Mouse (Mus musculus): Measurements from ENCODE around the gene Atg9a. TPM values are rescaled to one million over a fixed set of nuclear protein-coding genes. Genes with fewer than 3 reads are reported as not detected.
"Not testable (repeated sequence)": the region's sequence is repeated elsewhere in the genome, so short reads cannot be mapped to it uniquely, and the experiment has no call there.

Gene Atg9a
- 22.0 and 24.1 TPM in 2 replicates for polyA plus RNA-seq (2016; fragmentation: Nextera tagmentation; extraction: Ambion mirVana)

- Histone ChIP-seq H3K27me3 (no peaks in the 10 kb centered on the region), H3K9me3 (no peaks in the 10 kb centered on the region), H3K36me3 (peaks cover 43% of the 10 kb centered on the region), H3K27ac (peak within 1 kb of the TSS; percentile 93), H3K4me2 (peak within 1 kb of the TSS; percentile 92), H3K4me1 (replicated peaks) (peaks cover 17% of the 10 kb centered on the region), H3K4me3 (replicated peaks) (peak within 1 kb of the TSS; percentile 81), H3K9ac (replicated peaks) (peak within 1 kb of the TSS; percentile 83)
- under 1% methylated on average over 56 of the region's 56 CpGs for WGBS
- peak; percentile 98 for ATAC-seq (ENCODE audit: insufficient number of reproducible peaks, insufficient read depth, low FRiP score, low TSS enrichment, low read depth)
Observed at GRCm38 (mm10) chr1:75191622-75192402, at the start of gene Atg9a, which contains the start of gene Ankzf1. TSS of gene Atg9a (minus strand) at chr1:75192196. TSS of gene Ankzf1 (plus strand) at chr1:75192151.

- ATAC-seq (ENCODE audit: insufficient number of reproducible peaks, insufficient read depth, low FRiP score, low TSS enrichment, low read depth) = no peak
- Histone ChIP-seq H3K9me3 (no peaks in the 10 kb centered on the region), H3K4me2 (no peak overlapping the region), H3K27me3 (no peaks in the 10 kb centered on the region), H3K9ac (replicated peaks) (no peak overlapping the region), H3K36me3 (peaks cover 41% of the 10 kb centered on the region; the same call in 1 of the 2 replicates), H3K4me1 (replicated peaks) (peaks cover 23% of the 10 kb centered on the region), H3K4me3 (replicated peaks) (no peak overlapping the region), H3K27ac (peak overlapping the region; percentile 50)
- WGBS = 56% methylated on average over 10 of the region's 10 CpGs
Observed at GRCm38 (mm10) chr1:75239591-75239990, 47.6 kb upstream of the Atg9a start.

DNA sequence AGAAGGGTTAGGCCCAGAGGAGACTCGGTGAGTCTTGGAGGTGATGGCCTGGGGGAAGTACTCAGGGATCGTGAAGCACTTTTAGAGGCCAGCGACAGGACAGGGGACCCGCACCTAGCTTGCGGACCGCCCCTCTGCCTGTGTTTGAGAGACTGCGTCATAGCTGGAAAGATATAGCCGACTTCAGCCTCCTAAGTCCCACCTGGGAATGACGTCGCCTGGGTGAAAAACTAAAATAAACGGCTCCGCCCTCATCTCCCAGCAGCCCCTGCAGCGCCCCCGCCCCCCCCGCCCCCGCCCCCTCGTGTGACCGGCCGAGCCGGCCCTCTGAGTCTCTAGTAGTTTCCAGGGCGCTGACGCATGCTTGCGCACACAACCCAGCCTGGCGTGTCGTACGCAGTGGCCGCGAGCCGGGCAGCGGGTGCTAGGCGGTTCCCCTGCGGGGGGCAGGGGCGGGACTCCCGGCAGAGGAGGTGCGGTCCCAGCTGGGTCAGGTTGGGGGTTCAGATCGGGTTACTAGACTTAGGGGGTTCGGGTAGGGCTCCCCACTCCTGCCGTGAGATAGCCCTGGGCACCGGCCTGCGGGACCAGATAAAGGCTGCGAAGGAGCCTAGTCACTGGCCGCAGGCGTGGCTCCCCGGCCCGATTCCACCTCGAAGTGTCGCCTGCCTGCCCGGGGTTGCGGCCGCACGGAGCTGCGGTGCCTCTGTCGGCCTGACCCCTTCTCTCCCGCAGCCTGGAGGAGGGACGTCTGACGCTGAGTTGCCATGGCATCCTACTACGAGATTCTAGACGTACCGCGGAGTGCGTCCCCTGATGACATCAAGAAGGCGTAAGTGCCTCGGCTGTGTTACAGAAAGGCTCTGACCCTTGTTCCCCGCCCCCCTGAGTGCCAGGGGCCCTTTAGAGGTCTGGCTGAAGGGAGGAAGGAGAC lies 44.4 kb upstream of the Atg9a start, which contains the start of gene Dnajb2:
Gene Dnajb2 (plus strand): TSS at position 290 of the 934 bp plus-strand sequence.
- Histone ChIP-seq H3K4me2 (peak within 1 kb of the TSS; percentile 87), H3K4me1 (replicated peaks) (peaks cover 23% of the 10 kb centered on the region), H3K9me3 (no peaks in the 10 kb centered on the region), H3K27ac (peak within 1 kb of the TSS; percentile 85), H3K36me3 (peaks cover 15% of the 10 kb centered on the region; the same call in 1 of the 2 replicates), H3K9ac (replicated peaks) (peak within 1 kb of the TSS; percentile 79), H3K4me3 (replicated peaks) (peak within 1 kb of the TSS; percentile 72), H3K27me3 (no peaks in the 10 kb centered on the region)
- under 1% methylated on average over 64 of the region's 64 CpGs for WGBS
- ATAC-seq (ENCODE audit: insufficient number of reproducible peaks, insufficient read depth, low FRiP score, low TSS enrichment, low read depth) = peak; percentile 88

DNA sequence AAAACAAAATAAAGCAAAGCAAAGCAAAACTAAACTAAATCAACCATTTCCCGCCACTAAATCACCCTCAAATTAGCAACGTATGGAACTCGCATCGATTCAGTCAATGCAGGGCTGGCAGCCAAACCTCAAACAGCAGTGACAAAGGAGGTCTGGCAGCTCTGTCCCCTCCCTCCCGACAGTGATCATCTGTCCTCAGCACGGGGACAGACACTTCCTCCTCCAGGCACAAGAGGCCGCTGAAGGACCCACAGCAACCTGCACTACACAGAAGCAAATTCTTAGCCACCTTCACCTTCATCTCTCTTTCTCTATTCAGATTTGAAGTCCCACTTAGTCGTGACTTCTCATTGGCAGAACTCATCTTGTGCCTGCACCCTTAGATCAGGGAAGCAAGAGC lies 42.6 kb upstream of the Atg9a start:
- Histone ChIP-seq H3K4me3 (replicated peaks) (no peak overlapping the region), H3K27me3 (no peaks in the 10 kb centered on the region), H3K9me3 (no peaks in the 10 kb centered on the region), H3K27ac (no peak overlapping the region), H3K9ac (replicated peaks) (no peak overlapping the region), H3K36me3 (peaks cover 3% of the 10 kb centered on the region; the same call in 1 of the 2 replicates), H3K4me1 (replicated peaks) (peaks cover 18% of the 10 kb centered on the region), H3K4me2 (no peak overlapping the region)
- 3% methylated on average over 8 of the region's 8 CpGs for WGBS
- ATAC-seq (ENCODE audit: insufficient number of reproducible peaks, insufficient read depth, low FRiP score, low TSS enrichment, low read depth) = no peak

DNA sequence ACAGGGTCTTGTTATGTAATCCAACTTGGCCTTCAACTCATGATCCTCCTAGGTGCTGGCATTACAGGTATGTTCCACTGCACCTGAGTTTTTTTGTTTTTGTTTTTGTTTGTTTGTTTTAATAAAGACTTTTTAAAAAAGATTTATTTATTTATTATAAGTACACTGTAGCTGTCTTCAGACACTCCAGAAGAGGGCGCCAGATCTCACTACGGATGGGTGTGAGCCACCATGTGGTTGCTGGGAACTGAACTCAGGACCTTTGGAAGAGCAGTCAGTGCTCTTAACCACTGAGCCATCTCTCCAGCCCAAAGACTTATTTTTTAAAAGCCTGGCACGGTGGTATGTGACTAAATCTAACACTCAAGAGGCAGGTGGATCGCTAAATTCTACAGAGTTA lies 40.5 kb upstream of the Atg9a start:
- H3K4me2 ChIP-seq; H3K9ac ChIP-seq (replicated peaks); H3K4me3 ChIP-seq (replicated peaks); H3K27me3 ChIP-seq; H3K27ac ChIP-seq; ATAC-seq (ENCODE audit: insufficient number of reproducible peaks, insufficient read depth, low FRiP score, low TSS enrichment, low read depth); H3K36me3 ChIP-seq; H3K9me3 ChIP-seq: not testable (repeated sequence)
- peaks cover 12% of the 10 kb centered on the region for H3K4me1 ChIP-seq (replicated peaks)
- WGBS = 71% methylated on average over 4 of the region's 4 CpGs

- Histone ChIP-seq H3K4me3 (replicated peaks) (no peak within 1 kb of the TSS), H3K9ac (replicated peaks) (no peak within 1 kb of the TSS), H3K4me1 (replicated peaks) (peaks cover 5% of the 10 kb centered on the region), H3K27ac (no peak within 1 kb of the TSS), H3K27me3 (no peaks in the 10 kb centered on the region), H3K4me2 (no peak within 1 kb of the TSS), H3K36me3 (no peaks in the 10 kb centered on the region), H3K9me3 (no peaks in the 10 kb centered on the region)
- WGBS = 67% methylated on average over 5 of the region's 5 CpGs
- no peak for ATAC-seq (ENCODE audit: insufficient number of reproducible peaks, insufficient read depth, low FRiP score, low TSS enrichment, low read depth)
Observed at GRCm38 (mm10) chr1:75231664-75232152, 39.7 kb upstream of the Atg9a start, which contains the start of gene A630095N17Rik. TSS of gene A630095N17Rik (minus strand) at chr1:75232102.

DNA sequence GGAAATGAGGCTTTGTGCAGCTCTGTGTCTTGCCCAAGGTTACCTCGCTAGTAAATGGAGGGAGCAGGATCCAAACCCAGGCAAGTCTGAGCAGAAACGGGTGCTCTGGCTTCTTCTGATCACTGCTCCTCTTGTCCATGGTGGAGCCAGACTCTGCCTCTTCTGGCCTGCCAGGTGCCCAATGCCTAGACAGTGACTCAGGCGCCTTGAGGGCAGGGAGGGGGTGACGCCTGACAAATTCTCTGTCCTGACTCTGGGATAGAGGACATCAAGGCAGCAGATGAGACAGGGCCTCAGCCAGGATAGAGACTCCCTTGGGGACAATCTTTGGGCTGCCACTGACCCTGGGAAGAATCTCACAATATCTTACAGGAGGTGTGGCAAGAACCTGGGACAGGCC lies 39.2 kb upstream of the Atg9a start:
- no peak overlapping the region for H3K4me2 ChIP-seq
- no peak overlapping the region for H3K27ac ChIP-seq
- 0 out of 2 replicates have a peak, but pooled peaks cover 2% of the 10 kb centered on the region for H3K27me3 ChIP-seq
- WGBS = 73% methylated on average over 4 of the region's 4 CpGs
- H3K36me3 ChIP-seq = no peaks in the 10 kb centered on the region
- H3K9me3 ChIP-seq = no peaks in the 10 kb centered on the region
- peaks cover 5% of the 10 kb centered on the region for H3K4me1 ChIP-seq (replicated peaks)
- H3K9ac ChIP-seq (replicated peaks) = no peak overlapping the region
- no peak overlapping the region for H3K4me3 ChIP-seq (replicated peaks)
- no peak for ATAC-seq (ENCODE audit: insufficient number of reproducible peaks, insufficient read depth, low FRiP score, low TSS enrichment, low read depth)

DNA sequence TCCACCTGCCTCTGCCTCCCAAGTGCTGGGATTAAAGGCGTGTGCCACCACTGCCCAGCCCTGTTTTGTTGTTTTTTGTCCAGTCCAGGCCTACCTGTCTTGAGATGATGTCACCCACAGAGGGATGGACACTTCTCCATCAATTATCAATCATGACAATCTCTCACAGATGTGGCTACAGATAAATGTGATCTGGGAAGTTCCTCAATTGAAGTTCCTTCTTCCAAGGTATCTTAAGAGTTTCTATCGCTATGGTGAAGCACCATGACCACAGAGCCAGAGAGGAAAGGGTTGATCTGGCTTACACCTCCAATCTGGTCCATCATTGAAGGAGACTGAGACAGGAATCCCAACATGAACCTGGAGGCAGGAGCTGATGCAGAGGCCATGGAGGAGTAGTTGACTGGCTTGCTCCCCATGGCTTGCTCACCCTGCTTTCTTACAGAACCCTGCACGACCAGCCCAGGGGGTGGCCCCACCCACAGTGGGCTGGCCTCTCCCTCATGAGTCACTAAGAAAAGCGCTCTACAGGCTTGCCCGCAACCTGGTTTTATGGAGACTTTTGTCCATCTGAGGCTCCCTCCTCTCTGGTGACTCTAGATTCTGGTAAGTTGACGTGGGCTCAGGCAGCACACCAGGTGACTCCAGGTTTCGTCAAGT lies 38.5 kb upstream of the Atg9a start:
- H3K9ac ChIP-seq (replicated peaks) = no peak overlapping the region
- 0 out of 2 replicates have a peak, but pooled peaks cover 3% of the 10 kb centered on the region for H3K27me3 ChIP-seq
- ATAC-seq (ENCODE audit: insufficient number of reproducible peaks, insufficient read depth, low FRiP score, low TSS enrichment, low read depth) = no peak
- H3K9me3 ChIP-seq = no peaks in the 10 kb centered on the region
- H3K4me2 ChIP-seq = no peak overlapping the region
- no peaks in the 10 kb centered on the region for H3K4me1 ChIP-seq (replicated peaks)
- no peak overlapping the region for H3K4me3 ChIP-seq (replicated peaks)
- H3K36me3 ChIP-seq = no peaks in the 10 kb centered on the region
- no peak overlapping the region for H3K27ac ChIP-seq
- 72% methylated on average over 7 of the region's 7 CpGs for WGBS

DNA sequence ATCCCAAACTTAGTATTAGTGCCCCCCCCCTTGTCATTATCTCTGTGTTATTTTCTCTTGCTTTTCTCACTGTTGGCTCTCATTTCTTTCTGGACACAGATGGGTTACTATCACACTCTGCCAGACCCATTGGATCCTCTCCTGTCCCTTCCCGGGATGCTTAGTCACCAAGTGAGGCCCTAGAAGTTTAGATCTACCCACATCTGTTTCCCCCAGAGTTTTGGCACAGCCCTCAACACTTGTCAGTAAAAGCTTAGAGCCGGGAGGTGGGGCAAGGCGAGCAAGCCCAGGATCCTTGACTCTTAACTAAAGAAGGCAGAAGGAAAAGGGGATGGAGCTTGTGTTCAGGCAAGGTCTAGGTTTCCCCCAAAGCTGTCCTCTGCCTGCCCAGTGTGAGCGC lies 37.2 kb upstream of the Atg9a start:
- H3K27me3 ChIP-seq = 0 out of 2 replicates have a peak, but pooled peaks cover 3% of the 10 kb centered on the region
- no peaks in the 10 kb centered on the region for H3K36me3 ChIP-seq
- ATAC-seq (ENCODE audit: insufficient number of reproducible peaks, insufficient read depth, low FRiP score, low TSS enrichment, low read depth) = no peak
- WGBS = 72% methylated on average over 4 of the region's 4 CpGs
- H3K9me3 ChIP-seq = no peaks in the 10 kb centered on the region
- H3K4me1 ChIP-seq (replicated peaks) = no peaks in the 10 kb centered on the region
- H3K27ac ChIP-seq = no peak overlapping the region
- no peak overlapping the region for H3K4me2 ChIP-seq
- H3K9ac ChIP-seq (replicated peaks) = no peak overlapping the region
- H3K4me3 ChIP-seq (replicated peaks) = no peak overlapping the region

DNA sequence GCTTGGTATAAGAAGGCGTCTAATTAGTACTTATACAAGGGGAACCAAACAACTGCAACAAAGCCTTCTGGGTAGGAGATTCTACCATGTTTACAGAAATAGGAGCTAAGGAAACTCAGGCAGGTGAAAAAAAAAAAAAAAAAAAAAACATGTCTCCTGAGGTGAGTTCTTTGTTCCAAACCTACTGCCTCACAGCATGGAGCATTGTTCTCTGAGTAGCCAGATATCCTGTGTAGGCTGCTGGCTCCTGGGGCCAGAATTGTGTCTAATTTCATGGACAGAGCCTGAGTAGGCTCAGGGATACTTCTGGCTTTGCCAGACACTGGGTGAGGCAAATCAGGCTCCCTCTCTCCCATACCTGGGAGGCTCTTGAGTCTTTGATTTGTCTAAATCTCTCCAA lies 35.7 kb upstream of the Atg9a start:
- no peak for ATAC-seq (ENCODE audit: insufficient number of reproducible peaks, insufficient read depth, low FRiP score, low TSS enrichment, low read depth)
- Histone ChIP-seq H3K4me3 (replicated peaks) (no peak overlapping the region), H3K27ac (no peak overlapping the region), H3K9me3 (no peaks in the 10 kb centered on the region), H3K4me2 (no peak overlapping the region), H3K4me1 (replicated peaks) (no peaks in the 10 kb centered on the region), H3K36me3 (no peaks in the 10 kb centered on the region), H3K9ac (replicated peaks) (no peak overlapping the region), H3K27me3 (0 out of 2 replicates have a peak, but pooled peaks cover 7% of the 10 kb centered on the region)
- WGBS = 67% methylated on average over 1 of the region's 1 CpGs

Measured in limb, embryonic 12.5 days (tissue).